Mouse (Mus musculus) midbrain, embryonic 16.5 days (tissue): ENCODE data around the gene Rxra. TPM values are rescaled to one million over a fixed set of nuclear protein-coding genes. Genes with fewer than 3 reads are reported as not detected.

Experiments
- ATAC-seq: fragments of 200-750 bp; cut with Nextera tagmentation; 2 replicates; pipeline ENCODE4 v1.8.0; 2017; ENCODE audit warnings: moderate TSS enrichment
- H3K27ac ChIP-seq: fragments of 300-500 bp; sonication (generic); 2 replicates; pipeline ENCODE4 v1.5.1; 2014; ENCODE audit warnings: mild to moderate bottlenecking, low read length, mixed read lengths
- H3K27me3 ChIP-seq: fragments of 300-500 bp; sonication (generic); 2 replicates; pipeline ENCODE4 v1.6.1; 2014; ENCODE audit warnings: low read depth, low read length, mixed read lengths; ENCODE audit not compliant: control insufficient read depth, insufficient read depth
- H3K36me3 ChIP-seq: fragments of 300-500 bp; sonication (generic); 2 replicates; pipeline ENCODE4 v1.6.1; 2014; ENCODE audit warnings: mild to moderate bottlenecking, low read length, moderate library complexity, mixed read lengths; ENCODE audit not compliant: control insufficient read depth, insufficient read depth
- H3K4me1 ChIP-seq: fragments of 300-500 bp; sonication (generic); 2 replicates; pipeline ENCODE4 v1.6.1; 2014; ENCODE audit warnings: mild to moderate bottlenecking, low read length, mixed read lengths; ENCODE audit not compliant: control insufficient read depth, insufficient read depth
- H3K4me2 ChIP-seq: fragments of 300-500 bp; sonication (generic); 2 replicates; pipeline ENCODE4 v1.6.1; 2014; ENCODE audit warnings: mild to moderate bottlenecking, low read length, mixed read lengths
- H3K4me3 ChIP-seq: fragments of 300-500 bp; sonication (generic); 2 replicates; pipeline ENCODE4 v1.5.1; 2014; ENCODE audit warnings: low read depth, mild to moderate bottlenecking, low read length, moderate library complexity, mixed read lengths
- H3K9ac ChIP-seq: fragments of 300-500 bp; sonication (generic); 2 replicates; pipeline ENCODE4 v1.6.1; 2014; ENCODE audit warnings: low read depth, low read length, mixed read lengths
- H3K9me3 ChIP-seq: fragments of 300-500 bp; sonication (generic); replicated peaks from 2 replicates; pipeline ENCODE4 v1.6.1; 2014; ENCODE audit warnings: mild to moderate bottlenecking, low read length, mixed read lengths; ENCODE audit not compliant: control insufficient read depth, poor library complexity, severe bottlenecking
- WGBS: fragments of 180-500 bp; shearing (Covaris S2); extraction: QIAGEN DNeasy Blood & Tissue Kit; methylation state at CpG from one replicate; pipeline ENCODE4 v1.1.7; 2014; 5-methylcytosine and 5-hydroxymethylcytosine counted together
- polyA plus RNA-seq: library from polyadenylated mRNA; unstranded; fragments of >200 nt; fragmentation: Nextera tagmentation; extraction: Ambion mirVana; gene quantifications from 2 replicates; pipeline ENCODE4 v1.2.1, GENCODE M21; 2015

Rxra gene
- polyA plus RNA-seq, 1 experiment from 2014 or later, result 2.5 TPM

DNA sequence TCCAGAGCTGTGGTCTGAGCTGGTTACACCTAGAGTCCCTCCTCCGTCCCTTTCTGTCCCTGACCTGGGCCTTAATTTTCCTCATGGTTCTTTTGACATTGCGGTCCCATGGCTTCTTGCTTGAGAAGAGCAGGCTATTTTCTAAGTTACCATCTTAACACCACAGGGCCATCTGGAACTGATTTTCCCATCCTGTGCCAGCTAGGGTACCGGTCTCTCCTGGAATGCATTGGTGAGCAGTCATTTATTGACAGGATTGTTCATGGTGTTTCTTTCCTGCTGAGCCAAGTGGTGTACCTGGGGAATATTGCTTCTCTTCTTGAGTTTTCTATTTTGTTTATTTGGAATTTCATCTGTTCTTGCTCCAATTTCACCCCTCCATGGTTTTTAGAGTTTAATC is 131.4 kb downstream of the Rxra start:
- 84% methylated on average over 3 of the region's 3 CpGs for WGBS
- no peaks in the 10 kb centered on the region for H3K36me3 ChIP-seq
- H3K4me1 ChIP-seq, result no peaks in the 10 kb centered on the region
- no peak overlapping the region for H3K4me3 ChIP-seq
- no peak overlapping the region for H3K9ac ChIP-seq
- no peak for ATAC-seq
- no peaks in the 10 kb centered on the region for H3K9me3 ChIP-seq
- no peak overlapping the region for H3K27ac ChIP-seq
- H3K27me3 ChIP-seq, result no peaks in the 10 kb centered on the region
- H3K4me2 ChIP-seq, result no peak overlapping the region

DNA sequence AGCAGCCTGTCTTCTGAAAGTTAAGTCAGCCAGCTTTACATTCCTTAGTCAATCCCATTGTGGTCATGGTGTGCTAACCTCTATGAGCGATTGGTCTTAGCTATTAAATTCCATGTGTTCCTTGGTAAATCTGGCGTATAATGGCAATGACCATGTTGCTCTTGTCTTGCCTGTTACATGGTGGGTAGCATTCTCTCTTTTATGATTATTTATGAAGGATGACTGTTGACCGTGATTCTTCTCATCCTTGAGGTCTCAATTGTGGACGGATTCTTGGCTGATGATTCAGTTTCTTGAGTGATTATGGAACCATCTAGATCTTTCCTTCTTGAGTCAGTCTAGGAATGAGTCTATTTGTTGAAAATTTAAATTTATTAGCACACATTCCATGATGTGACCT is 133.7 kb downstream of the Rxra start:
- H3K9ac ChIP-seq, result no peak overlapping the region
- H3K4me3 ChIP-seq, result no peak overlapping the region
- no peaks in the 10 kb centered on the region for H3K36me3 ChIP-seq
- no peaks in the 10 kb centered on the region for H3K27me3 ChIP-seq
- WGBS, result 91% methylated on average over 4 of the region's 4 CpGs
- no peaks in the 10 kb centered on the region for H3K4me1 ChIP-seq
- no peak overlapping the region for H3K27ac ChIP-seq
- ATAC-seq, result no peak
- H3K9me3 ChIP-seq, result no peaks in the 10 kb centered on the region
- H3K4me2 ChIP-seq, result no peak overlapping the region

Other genes starting within 250 kb of the Rxra start
- gene Vav2, start 249.4 kb upstream of the Rxra start, polyA plus RNA-seq, result 9.2 and 12.6 TPM in 2 replicates
- gene Brd3os, start 234.1 kb upstream of the Rxra start, polyA plus RNA-seq, result 42.0 and 43.0 TPM in 2 replicates
- gene Brd3, start 168.8 kb upstream of the Rxra start, polyA plus RNA-seq, result 141 and 142 TPM in 2 replicates
- gene Wdr5, start 161.3 kb upstream of the Rxra start, polyA plus RNA-seq, result 42.6 and 44.4 TPM in 2 replicates
- gene Col5a1, start 210.0 kb downstream of the Rxra start, polyA plus RNA-seq, result 5.9 and 6.4 TPM in 2 replicates